Mouse (Mus musculus): ENCODE results near the gene Ovch2. TPM values are rescaled to one million over a fixed set of nuclear protein-coding genes. Genes with fewer than 3 reads are reported as not detected.

Ovch2 gene
- polyA plus RNA-seq, 1 experiment from 2014 or later, result not detected

- H3K27ac ChIP-seq (replicated peaks; ENCODE audit: low read depth, low read length), result no peak overlapping the region
- H3K36me3 ChIP-seq (ENCODE audit: control insufficient read depth, insufficient read depth, low read length), result no peaks in the 10 kb centered on the region
- no peaks in the 10 kb centered on the region for H3K4me1 ChIP-seq (ENCODE audit: control insufficient read depth, insufficient read depth, low read length)
- H3K27me3 ChIP-seq (replicated peaks; ENCODE audit: control insufficient read depth, insufficient read depth, low read length), result no peaks in the 10 kb centered on the region
- DNase-seq (ENCODE audit: low spot score) (peak; percentile 27), ATAC-seq (ENCODE audit: low read depth) (0 out of 2 replicates have a peak, but pooled peaks have one; percentile 30)
- H3K4me2 ChIP-seq (ENCODE audit: low read depth, low read length), result no peak overlapping the region
- H3K4me3 ChIP-seq (ENCODE audit: low read depth, low read length), result no peak overlapping the region
- 62% methylated on average over 3 of the region's 3 CpGs for WGBS
- H3K9ac ChIP-seq (ENCODE audit: low read depth, low read length), result no peak overlapping the region
- H3K9me3 ChIP-seq (ENCODE audit: control insufficient read depth, low read length), result no peaks in the 10 kb centered on the region
These were observed 12.9 kb downstream of the Ovch2 start for GRCm38 (mm10) chr7:107787977-107788620.

- WGBS, result 40% methylated on average over 4 of the region's 4 CpGs
- Histone ChIP-seq H3K9ac (ENCODE audit: low read depth, low read length) (no peak overlapping the region), H3K27ac (replicated peaks; ENCODE audit: low read depth, low read length) (no peak overlapping the region), H3K36me3 (ENCODE audit: control insufficient read depth, insufficient read depth, low read length) (no peaks in the 10 kb centered on the region), H3K4me1 (ENCODE audit: control insufficient read depth, insufficient read depth, low read length) (no peaks in the 10 kb centered on the region), H3K4me3 (ENCODE audit: low read depth, low read length) (no peak overlapping the region), H3K27me3 (replicated peaks; ENCODE audit: control insufficient read depth, insufficient read depth, low read length) (no peaks in the 10 kb centered on the region), H3K4me2 (ENCODE audit: low read depth, low read length) (no peak overlapping the region), H3K9me3 (ENCODE audit: control insufficient read depth, low read length) (no peaks in the 10 kb centered on the region)
- DNase-seq (ENCODE audit: low spot score), result peak; percentile 14
- ATAC-seq (ENCODE audit: low read depth), result no peak
These were observed 21.4 kb downstream of the Ovch2 start for GRCm38 (mm10) chr7:107779611-107780010.

- ATAC-seq (ENCODE audit: low read depth) (no peak), DNase-seq (ENCODE audit: low spot score) (no peak)
- H3K4me3 ChIP-seq (ENCODE audit: low read depth, low read length), result no peak overlapping the region
- H3K27ac ChIP-seq (replicated peaks; ENCODE audit: low read depth, low read length), result no peak overlapping the region
- H3K9me3 ChIP-seq (ENCODE audit: control insufficient read depth, low read length), result no peaks in the 10 kb centered on the region
- H3K4me2 ChIP-seq (ENCODE audit: low read depth, low read length), result no peak overlapping the region
- 67% methylated on average over 1 of the region's 1 CpGs for WGBS
- H3K36me3 ChIP-seq (ENCODE audit: control insufficient read depth, insufficient read depth, low read length), result no peaks in the 10 kb centered on the region
- H3K9ac ChIP-seq (ENCODE audit: low read depth, low read length), result no peak overlapping the region
- no peaks in the 10 kb centered on the region for H3K27me3 ChIP-seq (replicated peaks; ENCODE audit: control insufficient read depth, insufficient read depth, low read length)
- no peaks in the 10 kb centered on the region for H3K4me1 ChIP-seq (ENCODE audit: control insufficient read depth, insufficient read depth, low read length)
These were observed 22.8 kb downstream of the Ovch2 start for GRCm38 (mm10) chr7:107778216-107778615.

GRCm38 (mm10) chr7:107770812-107771211 is 30.2 kb downstream of the Ovch2 start:
- no peaks in the 10 kb centered on the region for H3K27me3 ChIP-seq (replicated peaks; ENCODE audit: control insufficient read depth, insufficient read depth, low read length)
- H3K27ac ChIP-seq (replicated peaks; ENCODE audit: low read depth, low read length), result no peak overlapping the region
- no peak for DNase-seq (ENCODE audit: low spot score)
- ATAC-seq (ENCODE audit: low read depth), result no peak
- no peaks in the 10 kb centered on the region for H3K36me3 ChIP-seq (ENCODE audit: control insufficient read depth, insufficient read depth, low read length)
- no peaks in the 10 kb centered on the region for H3K4me1 ChIP-seq (ENCODE audit: control insufficient read depth, insufficient read depth, low read length)
- no peak overlapping the region for H3K4me3 ChIP-seq (ENCODE audit: low read depth, low read length)
- H3K9me3 ChIP-seq (ENCODE audit: control insufficient read depth, low read length), result no peaks in the 10 kb centered on the region
- no peak overlapping the region for H3K9ac ChIP-seq (ENCODE audit: low read depth, low read length)
- no peak overlapping the region for H3K4me2 ChIP-seq (ENCODE audit: low read depth, low read length)
- WGBS, result 61% methylated on average over 6 of the region's 6 CpGs

GRCm38 (mm10) chr7:107757308-107758151 is 43.5 kb downstream of the Ovch2 start, which contains the start of gene Cyb5r2:
Gene Cyb5r2, minus strand, starts transcription at chr7:107758032.
- no peaks in the 10 kb centered on the region for H3K27me3 ChIP-seq (replicated peaks; ENCODE audit: control insufficient read depth, insufficient read depth, low read length)
- ATAC-seq (ENCODE audit: low read depth), result peak; percentile 83
- peak within 1 kb of the TSS; percentile 22 for H3K9ac ChIP-seq (ENCODE audit: low read depth, low read length)
- no peaks in the 10 kb centered on the region for H3K36me3 ChIP-seq (ENCODE audit: control insufficient read depth, insufficient read depth, low read length)
- H3K9me3 ChIP-seq (ENCODE audit: control insufficient read depth, low read length), result no peaks in the 10 kb centered on the region
- H3K27ac ChIP-seq (replicated peaks; ENCODE audit: low read depth, low read length), result no peak within 1 kb of the TSS
- WGBS, result 10% methylated on average over 23 of the region's 23 CpGs
- peak within 1 kb of the TSS; percentile 12 for H3K4me3 ChIP-seq (ENCODE audit: low read depth, low read length)
- peak; percentile 56 for DNase-seq (ENCODE audit: low spot score)
- peaks cover 3% of the 10 kb centered on the region; the same call in 1 of the 2 replicates for H3K4me1 ChIP-seq (ENCODE audit: control insufficient read depth, insufficient read depth, low read length)
- peak within 1 kb of the TSS; percentile 45 for H3K4me2 ChIP-seq (ENCODE audit: low read depth, low read length)

GRCm38 (mm10) chr7:107756748-107757147 is 44.3 kb downstream of the Ovch2 start:
- DNase-seq (ENCODE audit: low spot score) (no peak), ATAC-seq (ENCODE audit: low read depth) (no peak)
- H3K4me3 ChIP-seq (ENCODE audit: low read depth, low read length), result no peak overlapping the region
- H3K4me2 ChIP-seq (ENCODE audit: low read depth, low read length), result no peak overlapping the region
- no peaks in the 10 kb centered on the region for H3K9me3 ChIP-seq (ENCODE audit: control insufficient read depth, low read length)
- H3K4me1 ChIP-seq (ENCODE audit: control insufficient read depth, insufficient read depth, low read length), result peaks cover 3% of the 10 kb centered on the region; the same call in 1 of the 2 replicates
- no peak overlapping the region for H3K9ac ChIP-seq (ENCODE audit: low read depth, low read length)
- no peaks in the 10 kb centered on the region for H3K27me3 ChIP-seq (replicated peaks; ENCODE audit: control insufficient read depth, insufficient read depth, low read length)
- WGBS, result 91% methylated on average over 2 of the region's 2 CpGs
- H3K27ac ChIP-seq (replicated peaks; ENCODE audit: low read depth, low read length), result no peak overlapping the region
- H3K36me3 ChIP-seq (ENCODE audit: control insufficient read depth, insufficient read depth, low read length), result no peaks in the 10 kb centered on the region

- Histone ChIP-seq H3K27ac (replicated peaks; ENCODE audit: low read depth, low read length) (no peak overlapping the region), H3K4me1 (ENCODE audit: control insufficient read depth, insufficient read depth, low read length) (peaks cover 3% of the 10 kb centered on the region; the same call in 1 of the 2 replicates), H3K4me3 (ENCODE audit: low read depth, low read length) (no peak overlapping the region), H3K9me3 (ENCODE audit: control insufficient read depth, low read length) (no peaks in the 10 kb centered on the region), H3K9ac (ENCODE audit: low read depth, low read length) (no peak overlapping the region), H3K4me2 (ENCODE audit: low read depth, low read length) (no peak overlapping the region), H3K36me3 (ENCODE audit: control insufficient read depth, insufficient read depth, low read length) (no peaks in the 10 kb centered on the region), H3K27me3 (replicated peaks; ENCODE audit: control insufficient read depth, insufficient read depth, low read length) (no peaks in the 10 kb centered on the region)
- no peak for DNase-seq (ENCODE audit: low spot score)
- 56% methylated on average over 3 of the region's 3 CpGs for WGBS
- no peak for ATAC-seq (ENCODE audit: low read depth)
These were observed 45.1 kb downstream of the Ovch2 start for GRCm38 (mm10) chr7:107755905-107756304.

GRCm38 (mm10) chr7:107752031-107752520 is 48.9 kb downstream of the Ovch2 start:
- Histone ChIP-seq H3K4me1 (ENCODE audit: control insufficient read depth, insufficient read depth, low read length) (no peaks in the 10 kb centered on the region), H3K9me3 (ENCODE audit: control insufficient read depth, low read length) (no peaks in the 10 kb centered on the region), H3K4me2 (ENCODE audit: low read depth, low read length) (no peak overlapping the region), H3K9ac (ENCODE audit: low read depth, low read length) (no peak overlapping the region), H3K36me3 (ENCODE audit: control insufficient read depth, insufficient read depth, low read length) (no peaks in the 10 kb centered on the region), H3K27ac (replicated peaks; ENCODE audit: low read depth, low read length) (no peak overlapping the region), H3K4me3 (ENCODE audit: low read depth, low read length) (no peak overlapping the region), H3K27me3 (replicated peaks; ENCODE audit: control insufficient read depth, insufficient read depth, low read length) (no peaks in the 10 kb centered on the region)
- ATAC-seq (ENCODE audit: low read depth) (no peak), DNase-seq (ENCODE audit: low spot score) (no peak)
- 69% methylated on average over 10 of the region's 10 CpGs for WGBS
